Mouse (Mus musculus): Measurements from ENCODE around the gene Tctex1d1.

GRCm38 (mm10) chr4:103010734-103011133, 32.3 kb downstream of the Tctex1d1 start:
- TF ChIP-seq CTCF (IDR thresholded peaks at IDR 0.05; ENCODE audit: extremely low read depth, insufficient read depth, insufficient read length, insufficient replicate concordance), result no peak
- no peak for TF ChIP-seq POLR2A (IDR thresholded peaks at IDR 0.05; ENCODE audit: low read depth, low read length)
